Mouse (Mus musculus) lung, embryonic 16.5 days (tissue): Measurements from ENCODE around the gene Trp53inp2. TPM values are rescaled to one million over a fixed set of nuclear protein-coding genes. Genes with fewer than 3 reads are reported as not detected.

Experiments used
- ATAC-seq: fragments of 200-750 bp; cut with Nextera tagmentation; 2 replicates; pipeline ENCODE4 v1.8.0; 2017; ENCODE audit warnings: low read depth, mild to moderate bottlenecking, moderate library complexity
- H3K27ac ChIP-seq: fragments of 300-500 bp; sonication (generic); 2 replicates; pipeline ENCODE4 v1.5.1; 2014; ENCODE audit warnings: mild to moderate bottlenecking, control low read depth, low read length
- H3K27me3 ChIP-seq: fragments of 300-500 bp; sonication (generic); 2 replicates; pipeline ENCODE4 v1.6.1; 2014; ENCODE audit warnings: low read depth, low read length, mixed read lengths; ENCODE audit not compliant: control insufficient read depth, insufficient read depth
- H3K36me3 ChIP-seq: fragments of 300-500 bp; sonication (generic); 2 replicates; pipeline ENCODE4 v1.6.1; 2014; ENCODE audit warnings: low read length; ENCODE audit not compliant: control insufficient read depth, insufficient read depth
- H3K4me1 ChIP-seq: fragments of 300-500 bp; sonication (generic); replicated peaks from 2 replicates; pipeline ENCODE4 v1.6.1; 2014; ENCODE audit warnings: low read length, mixed read lengths; ENCODE audit not compliant: control insufficient read depth, insufficient read depth
- H3K4me2 ChIP-seq: fragments of 300-500 bp; sonication (generic); 2 replicates; pipeline ENCODE4 v1.6.1; 2014; ENCODE audit warnings: low read depth, low read length, control low read depth
- H3K4me3 ChIP-seq: fragments of 300-500 bp; sonication (generic); 2 replicates; pipeline ENCODE4 v1.5.1; 2014; ENCODE audit warnings: mild to moderate bottlenecking, low read length, control low read depth
- H3K9ac ChIP-seq: fragments of 300-500 bp; sonication (generic); 2 replicates; pipeline ENCODE4 v1.6.1; 2014; ENCODE audit warnings: low read length, control low read depth
- H3K9me3 ChIP-seq: fragments of 300-500 bp; sonication (generic); 2 replicates; pipeline ENCODE4 v1.6.1; 2016; ENCODE audit warnings: low read length; ENCODE audit not compliant: control insufficient read depth
- WGBS: fragments of 180-500 bp; shearing (Covaris S2); extraction: QIAGEN DNeasy Blood & Tissue Kit; methylation state at CpG from one replicate; pipeline ENCODE4 v1.1.7; 2014; 5-methylcytosine and 5-hydroxymethylcytosine counted together
- polyA plus RNA-seq: library from polyadenylated mRNA; unstranded; fragments of >200 nt; fragmentation: Nextera tagmentation; extraction: Ambion mirVana; gene quantifications from 2 replicates; pipeline ENCODE4 v1.2.1, GENCODE M21; 2015

The Trp53inp2 gene
- polyA plus RNA-seq, 1 experiment from 2014 or later, result 22.8 TPM

- Histone ChIP-seq H3K36me3 (no peaks in the 10 kb centered on the region), H3K4me2 (peak overlapping the region; percentile 95), H3K27ac (peak overlapping the region; percentile 98), H3K4me3 (peak overlapping the region; percentile 98), H3K9me3 (no peaks in the 10 kb centered on the region), H3K9ac (peak overlapping the region; percentile 94), H3K27me3 (peaks cover 4% of the 10 kb centered on the region; the same call in 1 of the 2 replicates), H3K4me1 (peaks cover 15% of the 10 kb centered on the region)
- ATAC-seq, result peak; percentile 94
- under 1% methylated on average over 61 of the region's 68 CpGs for WGBS
Observed at GRCm38 (mm10) chr2:155381643-155382331, 928 bp downstream of the Trp53inp2 start.

- no peaks in the 10 kb centered on the region for H3K9me3 ChIP-seq
- H3K36me3 ChIP-seq, result no peaks in the 10 kb centered on the region
- peak overlapping the region; percentile 94 for H3K9ac ChIP-seq
- H3K27ac ChIP-seq, result peak overlapping the region; percentile 98
- peaks cover 4% of the 10 kb centered on the region; the same call in 1 of the 2 replicates for H3K27me3 ChIP-seq
- peak overlapping the region; percentile 98 for H3K4me3 ChIP-seq
- peak; percentile 13; the same call in 1 of the 2 replicates for ATAC-seq
- H3K4me2 ChIP-seq, result peak overlapping the region; percentile 95
- WGBS, result 16% methylated on average over 6 of the region's 6 CpGs
- peaks cover 15% of the 10 kb centered on the region for H3K4me1 ChIP-seq
Observed at GRCm38 (mm10) chr2:155382332-155382700, 1.5 kb downstream of the Trp53inp2 start.

GRCm38 (mm10) chr2:155382791-155383438 is 2.1 kb downstream of the Trp53inp2 start:
- 68% methylated on average over 2 of the region's 2 CpGs for WGBS
- Histone ChIP-seq H3K27me3 (peaks cover 4% of the 10 kb centered on the region; the same call in 1 of the 2 replicates), H3K9ac (no peak overlapping the region), H3K4me1 (peaks cover 15% of the 10 kb centered on the region), H3K27ac (no peak overlapping the region), H3K36me3 (no peaks in the 10 kb centered on the region), H3K9me3 (no peaks in the 10 kb centered on the region), H3K4me2 (peak overlapping the region; percentile 95), H3K4me3 (no peak overlapping the region)
- no peak for ATAC-seq

GRCm38 (mm10) chr2:155385090-155385489 is 4.2 kb downstream of the Trp53inp2 start:
- ATAC-seq, result peak; percentile 21; the same call in 1 of the 2 replicates
- Histone ChIP-seq H3K9me3 (no peaks in the 10 kb centered on the region), H3K9ac (no peak overlapping the region), H3K27me3 (peaks cover 4% of the 10 kb centered on the region; the same call in 1 of the 2 replicates), H3K4me1 (peaks cover 15% of the 10 kb centered on the region), H3K4me3 (no peak overlapping the region), H3K27ac (no peak overlapping the region), H3K4me2 (no peak overlapping the region), H3K36me3 (peaks cover 5% of the 10 kb centered on the region)
- WGBS, result 30% methylated on average over 7 of the region's 7 CpGs

- no peaks in the 10 kb centered on the region for H3K27me3 ChIP-seq
- H3K4me2 ChIP-seq, result no peak overlapping the region
- H3K9ac ChIP-seq, result no peak overlapping the region
- no peak overlapping the region for H3K27ac ChIP-seq
- 59% methylated on average over 18 of the region's 18 CpGs for WGBS
- H3K9me3 ChIP-seq, result no peaks in the 10 kb centered on the region
- H3K36me3 ChIP-seq, result peaks cover 7% of the 10 kb centered on the region
- no peak for ATAC-seq
- peaks cover 14% of the 10 kb centered on the region for H3K4me1 ChIP-seq
- H3K4me3 ChIP-seq, result no peak overlapping the region
Observed at GRCm38 (mm10) chr2:155385731-155386533, 5.1 kb downstream of the Trp53inp2 start.

GRCm38 (mm10) chr2:155386534-155386899 is 5.7 kb downstream of the Trp53inp2 start:
- WGBS, result 27% methylated on average over 27 of the region's 27 CpGs
- no peaks in the 10 kb centered on the region for H3K9me3 ChIP-seq
- H3K27me3 ChIP-seq, result no peaks in the 10 kb centered on the region
- no peak overlapping the region for H3K4me3 ChIP-seq
- H3K36me3 ChIP-seq, result peaks cover 11% of the 10 kb centered on the region
- no peak overlapping the region for H3K27ac ChIP-seq
- no peak for ATAC-seq
- H3K4me2 ChIP-seq, result no peak overlapping the region
- no peak overlapping the region for H3K9ac ChIP-seq
- peaks cover 12% of the 10 kb centered on the region for H3K4me1 ChIP-seq

- Histone ChIP-seq H3K4me1 (peaks cover 12% of the 10 kb centered on the region), H3K4me2 (no peak overlapping the region), H3K9me3 (no peaks in the 10 kb centered on the region), H3K36me3 (peaks cover 11% of the 10 kb centered on the region), H3K4me3 (no peak overlapping the region), H3K9ac (no peak overlapping the region), H3K27ac (no peak overlapping the region), H3K27me3 (no peaks in the 10 kb centered on the region)
- no peak for ATAC-seq
- WGBS, result 73% methylated on average over 4 of the region's 4 CpGs
Observed at GRCm38 (mm10) chr2:155387052-155387451, 6.2 kb downstream of the Trp53inp2 start.

GRCm38 (mm10) chr2:155388573-155388972 is 7.7 kb downstream of the Trp53inp2 start:
- Histone ChIP-seq H3K27me3 (no peaks in the 10 kb centered on the region), H3K4me1 (no peaks in the 10 kb centered on the region), H3K4me2 (no peak overlapping the region), H3K9ac (no peak overlapping the region), H3K36me3 (peaks cover 13% of the 10 kb centered on the region), H3K9me3 (no peaks in the 10 kb centered on the region), H3K27ac (no peak overlapping the region), H3K4me3 (no peak overlapping the region)
- 76% methylated on average over 2 of the region's 2 CpGs for WGBS
- ATAC-seq, result no peak

- Histone ChIP-seq H3K27me3 (no peaks in the 10 kb centered on the region), H3K4me1 (no peaks in the 10 kb centered on the region), H3K27ac (no peak overlapping the region), H3K4me2 (no peak overlapping the region), H3K36me3 (peaks cover 16% of the 10 kb centered on the region; the same call in 1 of the 2 replicates), H3K4me3 (no peak overlapping the region), H3K9me3 (no peaks in the 10 kb centered on the region), H3K9ac (no peak overlapping the region)
- no peak for ATAC-seq
- 82% methylated on average over 5 of the region's 5 CpGs for WGBS
Observed at GRCm38 (mm10) chr2:155394586-155394985, 13.7 kb downstream of the Trp53inp2 start.
